Mouse (Mus musculus) liver, embryonic 15.5 days (tissue): ENCODE results near the gene Chst15. TPM values are rescaled to one million over a fixed set of nuclear protein-coding genes. Genes with fewer than 3 reads are reported as not detected.

Experiments used
- ATAC-seq: fragments of 200-750 bp; cut with Nextera tagmentation; 2 replicates; pipeline ENCODE4 v1.8.0; 2017; ENCODE audit warnings: moderate number of reproducible peaks, mild to moderate bottlenecking, moderate library complexity; ENCODE audit not compliant: insufficient read depth
- H3K27ac ChIP-seq: fragments of 300-500 bp; sonication (generic); replicated peaks from 2 replicates; pipeline ENCODE4 v1.5.1; 2015; ENCODE audit warnings: mild to moderate bottlenecking, inconsistent platforms
- H3K27me3 ChIP-seq: fragments of 300-500 bp; sonication (generic); 2 replicates; pipeline ENCODE4 v1.6.1; 2015; ENCODE audit warnings: mild to moderate bottlenecking, inconsistent platforms
- H3K36me3 ChIP-seq: fragments of 300-500 bp; sonication (generic); replicated peaks from 2 replicates; pipeline ENCODE4 v1.6.1; 2015; ENCODE audit warnings: moderate library complexity, mild to moderate bottlenecking, inconsistent platforms
- H3K4me1 ChIP-seq: fragments of 300-500 bp; sonication (generic); replicated peaks from 2 replicates; pipeline ENCODE4 v1.6.1; 2015; ENCODE audit warnings: inconsistent platforms
- H3K4me2 ChIP-seq: fragments of 300-500 bp; sonication (generic); 2 replicates; pipeline ENCODE4 v1.6.1; 2015; ENCODE audit warnings: moderate library complexity, mild to moderate bottlenecking, inconsistent platforms
- H3K4me3 ChIP-seq: fragments of 300-500 bp; sonication (generic); replicated peaks from 2 replicates; pipeline ENCODE4 v1.5.1; 2015; ENCODE audit warnings: mild to moderate bottlenecking, inconsistent platforms
- H3K9ac ChIP-seq: fragments of 300-500 bp; sonication (generic); 2 replicates; pipeline ENCODE4 v1.6.1; 2015; ENCODE audit warnings: moderate library complexity, mild to moderate bottlenecking, inconsistent platforms
- H3K9me3 ChIP-seq: fragments of 300-500 bp; sonication (generic); replicated peaks from 2 replicates; pipeline ENCODE4 v1.6.1; 2016; ENCODE audit warnings: inconsistent platforms
- WGBS: fragments of 180-500 bp; shearing (Covaris S2); methylation state at CpG from one replicate; pipeline ENCODE4 v1.1.7; 2015; ENCODE audit warnings: mixed read lengths; ENCODE audit not compliant: insufficient replicate concordance; 5-methylcytosine and 5-hydroxymethylcytosine counted together
- polyA plus RNA-seq: library from polyadenylated mRNA; unstranded; fragments of >200 nt; fragmentation: Nextera tagmentation; extraction: Ambion mirVana; gene quantifications from 2 replicates; pipeline ENCODE4 v1.2.1, GENCODE M21; 2015

Chst15 gene
- 4.5 and 5.6 TPM in 2 replicates for polyA plus RNA-seq

DNA sequence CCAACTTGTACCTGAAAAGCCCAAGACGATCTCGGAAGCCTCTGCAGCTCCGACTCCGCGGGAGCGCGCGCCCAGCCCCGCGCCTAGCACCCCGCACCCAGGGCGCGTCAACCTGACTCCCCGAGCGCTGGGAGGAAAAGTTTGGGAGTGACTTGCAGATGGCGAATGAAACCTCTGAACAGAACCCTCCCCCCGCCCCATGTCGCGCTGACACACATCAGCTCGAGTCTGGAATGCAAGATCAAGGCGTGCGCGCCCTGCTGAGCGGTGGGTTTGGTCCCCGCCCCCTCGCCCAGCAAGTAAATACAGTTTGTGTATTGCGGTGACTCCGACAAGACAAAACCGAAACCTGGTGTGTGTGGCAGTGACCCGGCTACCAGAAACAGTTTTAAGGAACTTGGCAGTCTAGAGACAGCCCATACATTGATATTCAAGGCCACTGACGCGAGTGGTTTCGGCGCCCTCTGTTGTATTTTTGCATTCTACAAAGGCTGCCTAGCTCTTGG lies at the start of gene Chst15:
Chst15 (minus strand) TSS at position 193 of the 506 bp plus-strand sequence.
- WGBS, result under 1% methylated on average over 34 of the region's 34 CpGs
- peak; percentile 32 for ATAC-seq
- peak within 1 kb of the TSS; percentile 71 for H3K27ac ChIP-seq

DNA sequence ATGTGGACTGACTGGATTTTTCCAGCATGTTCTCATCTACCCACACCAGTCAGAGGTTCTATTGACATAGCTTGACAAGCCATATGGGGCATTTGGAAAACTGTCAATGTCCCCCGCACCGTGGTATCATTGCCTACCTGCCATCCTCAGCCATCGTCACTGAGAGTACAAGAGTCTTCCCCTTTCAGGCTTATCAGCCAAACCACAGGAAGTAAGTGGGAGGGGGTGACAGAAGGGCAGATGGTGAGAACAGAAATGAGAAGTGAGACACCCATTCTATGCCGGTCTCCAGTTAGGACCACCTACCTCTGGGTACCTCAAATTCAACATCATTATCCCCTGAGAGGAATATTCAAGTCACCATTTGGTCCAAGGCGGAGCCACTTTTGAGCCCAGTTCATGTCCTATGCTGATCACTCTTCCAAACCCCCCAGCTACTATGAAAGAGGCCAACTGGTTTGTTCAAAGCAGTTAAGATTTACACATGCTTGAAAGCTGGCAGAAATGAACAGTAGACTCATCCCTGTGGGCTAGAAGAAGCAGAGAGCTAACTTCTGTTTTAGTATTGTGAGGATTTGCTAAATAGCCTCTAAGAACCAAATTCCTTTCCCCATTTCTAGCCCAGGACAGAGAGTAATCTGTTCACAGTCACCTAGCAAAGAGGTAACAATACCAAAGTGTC lies 48.8 kb upstream of the Chst15 start:
- Histone ChIP-seq H3K27me3 (peaks cover 3% of the 10 kb centered on the region; the same call in 1 of the 2 replicates), H3K4me2 (no peak overlapping the region; the same call in 1 of the 2 replicates), H3K9ac (no peak overlapping the region), H3K27ac (peak overlapping the region; percentile 33; the same call in 1 of the 2 replicates), H3K4me3 (no peak overlapping the region), H3K4me1 (peaks cover 14% of the 10 kb centered on the region), H3K36me3 (no peaks in the 10 kb centered on the region), H3K9me3 (no peaks in the 10 kb centered on the region)
- 11% methylated on average over 5 of the region's 5 CpGs for WGBS
- ATAC-seq, result no peak

More for the DNA sequence above, at the start of gene Chst15:
- Histone ChIP-seq H3K4me1 (peaks cover 29% of the 10 kb centered on the region), H3K9me3 (no peaks in the 10 kb centered on the region), H3K4me3 (peak within 1 kb of the TSS; percentile 63), H3K27me3 (peaks cover 49% of the 10 kb centered on the region), H3K4me2 (peak within 1 kb of the TSS; percentile 81), H3K36me3 (no peaks in the 10 kb centered on the region), H3K9ac (peak within 1 kb of the TSS; percentile 55)

DNA sequence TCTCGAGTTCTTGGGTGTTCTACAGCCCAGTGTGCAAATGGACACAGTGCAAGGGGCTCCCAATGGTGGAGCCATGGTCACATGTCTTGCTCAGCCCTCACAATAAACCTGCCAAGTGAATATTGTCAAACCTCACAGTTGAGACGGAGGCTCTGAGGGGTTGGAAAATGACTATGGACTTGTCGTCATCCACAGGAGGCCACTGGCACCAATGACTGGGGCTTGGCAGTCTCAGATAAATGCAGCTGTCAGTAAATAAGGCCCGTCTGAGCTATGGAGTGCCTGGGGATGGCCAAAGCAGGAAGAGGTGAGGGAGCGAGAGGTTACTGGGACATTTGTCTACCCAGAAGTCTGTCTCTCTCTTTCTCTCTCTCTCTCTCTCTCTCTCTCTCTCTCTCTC lies 48.1 kb upstream of the Chst15 start:
- Histone ChIP-seq H3K27me3 (peaks cover 3% of the 10 kb centered on the region; the same call in 1 of the 2 replicates), H3K9me3 (no peaks in the 10 kb centered on the region), H3K36me3 (no peaks in the 10 kb centered on the region), H3K4me2 (no peak overlapping the region), H3K9ac (no peak overlapping the region), H3K4me3 (no peak overlapping the region), H3K4me1 (peaks cover 14% of the 10 kb centered on the region), H3K27ac (no peak overlapping the region)
- ATAC-seq, result no peak
- WGBS, result 25% methylated on average over 5 of the region's 5 CpGs

DNA sequence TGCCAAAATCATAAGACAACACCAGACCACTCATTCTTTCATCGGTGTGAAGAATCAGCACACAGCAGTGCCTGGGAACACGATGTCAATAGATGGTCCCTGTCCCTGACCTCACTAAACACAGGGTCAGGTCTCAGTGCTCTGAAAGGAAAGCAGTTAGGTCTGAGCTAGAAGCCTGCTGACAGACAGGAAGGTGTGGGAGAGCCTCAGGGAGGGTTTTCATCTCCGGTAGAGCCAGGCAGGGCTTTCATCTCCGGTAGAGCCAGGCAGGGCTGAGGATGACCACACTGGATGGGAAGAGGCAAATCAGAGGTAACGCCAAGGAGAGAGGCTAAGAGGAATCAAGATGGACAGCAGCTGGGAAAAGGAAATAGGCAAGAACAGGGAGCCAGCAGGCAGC lies 47.5 kb upstream of the Chst15 start:
- H3K9me3 ChIP-seq, result no peaks in the 10 kb centered on the region
- H3K4me2 ChIP-seq, result no peak overlapping the region
- H3K9ac ChIP-seq, result no peak overlapping the region
- no peak for ATAC-seq
- H3K27ac ChIP-seq, result no peak overlapping the region
- peaks cover 15% of the 10 kb centered on the region for H3K4me1 ChIP-seq
- peaks cover 3% of the 10 kb centered on the region; the same call in 1 of the 2 replicates for H3K27me3 ChIP-seq
- WGBS, result 28% methylated on average over 5 of the region's 5 CpGs
- no peaks in the 10 kb centered on the region for H3K36me3 ChIP-seq
- no peak overlapping the region for H3K4me3 ChIP-seq

DNA sequence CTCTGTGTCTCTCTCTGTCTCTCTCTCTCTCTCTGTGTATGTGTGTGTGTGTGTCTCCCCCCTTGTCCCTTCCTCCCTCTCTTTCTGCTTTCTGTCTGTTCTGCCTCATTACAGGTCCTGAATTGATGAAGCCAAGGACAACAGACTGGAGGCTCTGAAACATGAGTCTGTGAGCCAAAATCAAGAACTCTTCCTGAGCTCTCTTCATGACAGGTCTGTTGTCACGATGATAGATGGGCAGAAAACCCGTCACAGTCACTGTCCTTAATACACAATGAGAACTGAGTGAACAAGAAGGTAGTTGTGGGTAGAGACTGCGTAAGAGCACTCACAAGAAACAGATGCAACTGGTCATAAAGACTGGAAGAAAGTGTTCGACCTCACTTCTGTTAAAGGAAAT lies 43.3 kb upstream of the Chst15 start:
- Histone ChIP-seq H3K4me1 (peaks cover 21% of the 10 kb centered on the region; the same call in 1 of the 2 replicates), H3K9me3 (no peaks in the 10 kb centered on the region), H3K27me3 (peaks cover 3% of the 10 kb centered on the region; the same call in 1 of the 2 replicates), H3K27ac (no peak overlapping the region), H3K36me3 (no peaks in the 10 kb centered on the region), H3K9ac (no peak overlapping the region), H3K4me2 (no peak overlapping the region), H3K4me3 (no peak overlapping the region)
- ATAC-seq, result no peak
- 47% methylated on average over 4 of the region's 4 CpGs for WGBS

DNA sequence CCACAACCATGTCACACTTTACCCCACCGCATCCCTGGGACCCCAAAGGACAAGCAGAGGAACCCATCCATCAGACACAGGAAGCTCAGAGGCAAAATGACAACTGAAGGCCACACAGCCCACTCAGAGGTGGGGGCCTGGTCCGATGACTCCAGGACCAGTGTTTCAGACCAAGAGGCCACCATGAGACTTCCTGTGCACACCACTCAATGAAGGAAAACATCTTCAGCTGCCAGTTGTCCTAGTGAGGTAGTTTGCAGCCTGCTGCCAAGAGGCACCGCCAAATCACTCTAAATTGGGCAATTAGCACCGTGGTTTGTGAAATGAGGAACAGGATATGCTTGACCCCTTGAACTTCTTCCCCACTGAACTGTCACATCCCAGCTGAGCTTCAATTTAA lies 41.7 kb upstream of the Chst15 start:
- Histone ChIP-seq H3K27me3 (peaks cover 3% of the 10 kb centered on the region; the same call in 1 of the 2 replicates), H3K36me3 (no peaks in the 10 kb centered on the region), H3K4me1 (peaks cover 15% of the 10 kb centered on the region; the same call in 1 of the 2 replicates), H3K27ac (peak overlapping the region; percentile 14; the same call in 1 of the 2 replicates), H3K9me3 (no peaks in the 10 kb centered on the region), H3K4me3 (no peak overlapping the region), H3K4me2 (no peak overlapping the region), H3K9ac (no peak overlapping the region)
- 14% methylated on average over 4 of the region's 4 CpGs for WGBS
- ATAC-seq, result peak; percentile 47; the same call in 1 of the 2 replicates

DNA sequence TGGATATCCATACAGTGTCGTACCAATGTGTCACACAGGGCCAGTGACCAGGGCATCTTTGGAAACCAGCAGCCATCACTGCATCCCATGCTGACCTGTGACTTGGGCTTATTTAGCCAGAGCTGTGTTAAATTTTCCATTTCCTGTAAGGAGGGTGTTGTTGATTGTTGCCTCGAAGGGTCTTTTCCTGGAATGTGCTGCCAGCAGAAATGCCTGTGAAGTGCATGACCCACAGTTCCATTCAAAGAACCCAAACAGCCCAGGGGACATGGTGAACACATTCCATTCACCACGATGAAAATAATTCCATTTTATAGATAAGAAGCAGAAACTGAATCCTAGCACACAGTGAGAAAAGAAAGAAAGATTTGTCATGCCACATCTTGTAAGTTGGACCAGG lies 41.2 kb upstream of the Chst15 start:
- H3K4me2 ChIP-seq, result no peak overlapping the region
- WGBS, result 41% methylated on average over 3 of the region's 3 CpGs
- no peak overlapping the region for H3K4me3 ChIP-seq
- no peak overlapping the region for H3K9ac ChIP-seq
- H3K4me1 ChIP-seq, result peaks cover 15% of the 10 kb centered on the region; the same call in 1 of the 2 replicates
- H3K27ac ChIP-seq, result 0 out of 2 replicates have a peak overlapping the region, but pooled peaks have one; percentile 14
- no peaks in the 10 kb centered on the region for H3K9me3 ChIP-seq
- peaks cover 3% of the 10 kb centered on the region; the same call in 1 of the 2 replicates for H3K27me3 ChIP-seq
- H3K36me3 ChIP-seq, result no peaks in the 10 kb centered on the region
- no peak for ATAC-seq

DNA sequence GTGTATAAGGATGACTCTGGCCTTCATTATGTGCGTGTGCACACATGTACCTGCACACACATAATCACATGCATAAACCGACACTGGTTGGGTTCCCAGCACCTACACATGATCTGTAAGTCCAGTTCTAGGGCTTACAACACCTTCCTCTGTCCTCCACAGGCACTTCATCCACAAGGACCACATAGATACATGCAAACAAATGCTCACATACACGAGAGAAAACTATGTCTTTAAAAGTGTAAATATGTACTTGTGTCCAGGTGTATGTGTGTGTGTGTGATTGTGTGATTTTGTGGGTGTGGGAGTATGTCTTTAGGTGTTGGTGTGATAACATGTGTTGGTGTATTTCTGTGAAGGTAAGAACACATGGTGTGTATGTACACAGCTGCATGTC lies 40.8 kb upstream of the Chst15 start:
- no peak overlapping the region for H3K4me2 ChIP-seq
- H3K36me3 ChIP-seq, result no peaks in the 10 kb centered on the region
- peaks cover 15% of the 10 kb centered on the region; the same call in 1 of the 2 replicates for H3K4me1 ChIP-seq
- peaks cover 3% of the 10 kb centered on the region; the same call in 1 of the 2 replicates for H3K27me3 ChIP-seq
- H3K4me3 ChIP-seq, result no peak overlapping the region
- no peak overlapping the region for H3K27ac ChIP-seq
- 64% methylated on average over 3 of the region's 3 CpGs for WGBS
- no peak overlapping the region for H3K9ac ChIP-seq
- ATAC-seq, result no peak
- no peaks in the 10 kb centered on the region for H3K9me3 ChIP-seq

DNA sequence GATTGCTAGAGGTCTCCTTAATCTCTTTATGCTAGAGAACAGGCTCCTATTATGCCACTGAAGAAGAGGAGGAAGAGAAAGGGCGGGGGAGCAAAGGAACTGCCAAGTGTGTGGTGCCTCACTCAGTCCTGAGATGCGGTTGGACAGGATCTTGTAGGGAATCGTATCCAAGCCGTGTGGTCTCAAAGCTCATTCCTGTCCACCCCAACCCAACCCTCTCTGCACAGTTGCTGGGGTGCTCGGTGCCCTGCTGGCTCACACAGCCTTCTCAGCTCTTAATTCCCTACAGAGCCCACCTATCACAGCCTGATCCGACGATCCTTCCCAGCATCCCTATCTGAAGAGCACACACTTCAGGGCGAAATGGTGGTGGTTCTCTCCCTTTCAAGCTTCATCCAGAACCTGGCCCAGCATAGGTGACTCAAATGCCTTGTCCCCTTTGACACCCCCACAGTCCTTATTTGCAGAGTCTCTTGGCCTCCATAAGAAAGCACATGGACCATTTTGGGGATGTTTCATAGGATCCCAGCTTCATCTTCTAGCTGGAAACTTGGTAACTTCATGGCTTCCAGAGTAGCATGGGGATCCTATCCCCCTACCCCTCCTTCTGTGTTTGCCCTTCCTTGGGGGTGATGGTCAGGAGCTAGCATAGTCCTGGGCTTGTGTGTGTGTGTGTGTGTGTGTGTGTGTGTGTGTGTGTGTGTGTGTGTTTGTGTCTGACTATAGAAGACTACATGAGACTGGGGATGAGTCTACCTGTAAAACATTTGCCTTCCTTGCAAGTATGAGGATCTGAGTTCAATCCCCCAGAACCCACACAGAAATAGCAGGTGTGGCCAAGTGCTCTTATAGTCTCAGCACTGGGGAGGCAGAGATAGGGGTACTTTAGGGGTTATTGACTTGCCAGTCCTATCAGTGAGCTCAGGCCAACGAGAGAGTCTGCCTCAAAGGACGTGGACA lies 40.1 kb upstream of the Chst15 start:
- Histone ChIP-seq H3K9me3 (no peaks in the 10 kb centered on the region), H3K9ac (no peak overlapping the region), H3K27me3 (no peaks in the 10 kb centered on the region; the same call in 1 of the 2 replicates), H3K4me1 (peaks cover 15% of the 10 kb centered on the region; the same call in 1 of the 2 replicates), H3K4me2 (no peak overlapping the region), H3K27ac (no peak overlapping the region), H3K4me3 (no peak overlapping the region), H3K36me3 (no peaks in the 10 kb centered on the region)
- 48% methylated on average over 10 of the region's 10 CpGs for WGBS
- no peak for ATAC-seq

DNA sequence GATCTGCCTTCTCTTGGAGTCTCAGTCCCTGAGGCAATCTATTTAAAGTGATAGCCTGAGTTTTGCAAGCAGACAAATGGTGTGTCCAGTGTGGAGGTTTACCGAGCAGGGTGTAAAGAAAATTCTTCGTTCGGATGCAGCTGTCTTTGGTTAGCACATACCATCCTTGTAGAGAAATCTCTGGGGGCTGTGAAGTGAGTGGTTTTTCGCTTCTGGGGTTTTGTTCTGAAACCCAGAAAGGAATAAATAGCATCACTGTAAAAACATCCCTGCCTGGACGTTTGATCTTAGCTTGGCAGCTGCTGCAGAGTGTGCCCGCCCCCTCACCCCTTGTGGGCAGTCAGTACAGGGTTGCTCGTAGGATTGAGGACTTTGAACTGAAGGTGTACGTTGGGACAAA lies 39.2 kb upstream of the Chst15 start:
- no peak overlapping the region for H3K4me2 ChIP-seq
- H3K27me3 ChIP-seq, result no peaks in the 10 kb centered on the region; the same call in 1 of the 2 replicates
- H3K4me1 ChIP-seq, result peaks cover 15% of the 10 kb centered on the region; the same call in 1 of the 2 replicates
- H3K4me3 ChIP-seq, result no peak overlapping the region
- H3K9me3 ChIP-seq, result no peaks in the 10 kb centered on the region
- H3K9ac ChIP-seq, result no peak overlapping the region
- WGBS, result 52% methylated on average over 8 of the region's 8 CpGs
- no peak overlapping the region for H3K27ac ChIP-seq
- ATAC-seq, result no peak
- H3K36me3 ChIP-seq, result no peaks in the 10 kb centered on the region
